Mouse (Mus musculus) heart, embryonic 16.5 days (tissue): ENCODE data around the gene Tpmt. TPM values are rescaled to one million over a fixed set of nuclear protein-coding genes. Genes with fewer than 3 reads are reported as not detected.

Source experiments
- ATAC-seq: fragments of 200-750 bp; cut with Nextera tagmentation; replicated peaks from 2 replicates; pipeline ENCODE4 v1.8.0; 2017; ENCODE audit warnings: moderate number of reproducible peaks; ENCODE audit not compliant: insufficient read depth, low FRiP score; ENCODE audit errors: extremely low read depth
- H3K27ac ChIP-seq: fragments of 300-500 bp; sonication (generic); 2 replicates; pipeline ENCODE4 v1.5.1; 2014; ENCODE audit warnings: mild to moderate bottlenecking, low read length, control low read depth, moderate library complexity
- H3K27me3 ChIP-seq: fragments of 300-500 bp; sonication (generic); 2 replicates; pipeline ENCODE4 v1.6.1; 2014; ENCODE audit warnings: low read length, mixed read lengths; ENCODE audit not compliant: control insufficient read depth, insufficient read depth
- H3K36me3 ChIP-seq: fragments of 300-500 bp; sonication (generic); 2 replicates; pipeline ENCODE4 v1.6.1; 2014; ENCODE audit not compliant: control insufficient read depth, insufficient read depth
- H3K4me1 ChIP-seq: fragments of 300-500 bp; sonication (generic); 2 replicates; pipeline ENCODE4 v1.6.1; 2014; ENCODE audit warnings: low read length, mixed read lengths; ENCODE audit not compliant: control insufficient read depth, insufficient read depth
- H3K4me2 ChIP-seq: fragments of 300-500 bp; sonication (generic); 2 replicates; pipeline ENCODE4 v1.6.1; 2014; ENCODE audit warnings: low read depth, mild to moderate bottlenecking, control low read depth, low read length
- H3K4me3 ChIP-seq: fragments of 300-500 bp; sonication (generic); 2 replicates; pipeline ENCODE4 v1.5.1; 2014; ENCODE audit warnings: mild to moderate bottlenecking, control low read depth, low read length
- H3K9ac ChIP-seq: fragments of 300-500 bp; sonication (generic); 2 replicates; pipeline ENCODE4 v1.6.1; 2014; ENCODE audit warnings: low read length, control low read depth
- H3K9me3 ChIP-seq: fragments of 300-500 bp; sonication (generic); replicated peaks from 2 replicates; pipeline ENCODE4 v1.6.1; 2016; ENCODE audit warnings: low read length; ENCODE audit not compliant: control insufficient read depth
- WGBS: fragments of 180-500 bp; shearing (Covaris S2); extraction: QIAGEN DNeasy Blood & Tissue Kit; methylation state at CpG from one replicate; pipeline ENCODE4 v1.1.7; 2014; 5-methylcytosine and 5-hydroxymethylcytosine counted together
- polyA plus RNA-seq: library from polyadenylated mRNA; unstranded; fragments of >200 nt; fragmentation: Nextera tagmentation; extraction: Ambion mirVana; gene quantifications from 2 replicates; pipeline ENCODE4 v1.2.1, GENCODE M21; 2015

Gene Tpmt
- polyA plus RNA-seq, 1 experiment from 2014 or later, result 10.1 TPM

- H3K4me2 ChIP-seq, result no peak overlapping the region
- H3K4me1 ChIP-seq, result peaks cover 16% of the 10 kb centered on the region
- WGBS, result 46% methylated on average over 4 of the region's 4 CpGs
- H3K4me3 ChIP-seq, result no peak overlapping the region
- no peaks in the 10 kb centered on the region for H3K36me3 ChIP-seq
- H3K27ac ChIP-seq, result no peak overlapping the region
- no peak overlapping the region for H3K9ac ChIP-seq
- no peaks in the 10 kb centered on the region for H3K27me3 ChIP-seq
- no peaks in the 10 kb centered on the region for H3K9me3 ChIP-seq
- ATAC-seq, result no peak
These were observed 68.6 kb downstream of the Tpmt start for GRCm38 (mm10) chr13:46975930-46976329.

- Histone ChIP-seq H3K9me3 (no peaks in the 10 kb centered on the region), H3K4me2 (peak overlapping the region; percentile 36), H3K36me3 (no peaks in the 10 kb centered on the region), H3K9ac (no peak overlapping the region), H3K27ac (no peak overlapping the region), H3K27me3 (no peaks in the 10 kb centered on the region), H3K4me3 (0 out of 2 replicates have a peak overlapping the region, but pooled peaks have one; percentile 6), H3K4me1 (peaks cover 12% of the 10 kb centered on the region)
- WGBS, result 55% methylated on average over 14 of the region's 14 CpGs
- ATAC-seq, result no peak
These were observed 69.4 kb downstream of the Tpmt start for GRCm38 (mm10) chr13:46975031-46975551.

Other genes with a start within 250 kb of the Tpmt start
- 17.8 and 30.0 TPM in 2 replicates for gene Kif13a, start 114.9 kb downstream of the Tpmt start, polyA plus RNA-seq
- 4.4 and 4.7 TPM in 2 replicates for gene Nhlrc1, start 29.9 kb downstream of the Tpmt start, polyA plus RNA-seq
- 7.8 and 9.9 TPM in 2 replicates for gene Kdm1b, start 1.2 kb downstream of the Tpmt start, polyA plus RNA-seq
- 129 and 131 TPM in 2 replicates for gene Dek, start 61.5 kb upstream of the Tpmt start, polyA plus RNA-seq
- 1.5 and 1.6 TPM in 2 replicates for gene Rnf144b, start 77.9 kb upstream of the Tpmt start, polyA plus RNA-seq